Mouse (Mus musculus): Measurements from ENCODE around the gene Sh3pxd2b. TPM values are rescaled to one million over a fixed set of nuclear protein-coding genes. Genes with fewer than 3 reads are reported as not detected.

Gene Sh3pxd2b
- polyA plus RNA-seq, 1 experiment from 2014 or later: 23.7 TPM

GRCm38 (mm10) chr11:32374027-32374589 is 26.5 kb downstream of the Sh3pxd2b start:
- no peak overlapping the region for H3K4me3 ChIP-seq (ENCODE audit: low read depth, low read length)
- no peaks in the 10 kb centered on the region for H3K4me1 ChIP-seq (ENCODE audit: control insufficient read depth, insufficient read depth, low read length)
- ATAC-seq (ENCODE audit: insufficient read depth, low FRiP score, low TSS enrichment) (no peak), DNase-seq (ENCODE audit: low spot score) (no peak)
- no peaks in the 10 kb centered on the region for H3K9me3 ChIP-seq (ENCODE audit: control insufficient read depth, low read length)
- no peak overlapping the region for H3K9ac ChIP-seq (ENCODE audit: low read length)
- no peaks in the 10 kb centered on the region for H3K27me3 ChIP-seq (ENCODE audit: control insufficient read depth, insufficient read depth, low read length)
- no peak overlapping the region for H3K4me2 ChIP-seq (ENCODE audit: low read depth)
- WGBS: 82% methylated on average over 9 of the region's 9 CpGs
- H3K27ac ChIP-seq (ENCODE audit: low read depth, low read length): no peak overlapping the region
- peaks cover 9% of the 10 kb centered on the region for H3K36me3 ChIP-seq (ENCODE audit: control insufficient read depth, insufficient read depth, low read length)

- Histone ChIP-seq H3K27me3 (ENCODE audit: control insufficient read depth, insufficient read depth, low read length) (no peaks in the 10 kb centered on the region), H3K9ac (ENCODE audit: low read length) (no peak overlapping the region), H3K4me3 (ENCODE audit: low read depth, low read length) (no peak overlapping the region), H3K36me3 (ENCODE audit: control insufficient read depth, insufficient read depth, low read length) (peaks cover 9% of the 10 kb centered on the region), H3K27ac (ENCODE audit: low read depth, low read length) (no peak overlapping the region), H3K9me3 (ENCODE audit: control insufficient read depth, low read length) (no peaks in the 10 kb centered on the region), H3K4me2 (ENCODE audit: low read depth) (no peak overlapping the region), H3K4me1 (ENCODE audit: control insufficient read depth, insufficient read depth, low read length) (no peaks in the 10 kb centered on the region)
- ATAC-seq (ENCODE audit: insufficient read depth, low FRiP score, low TSS enrichment) (no peak), DNase-seq (ENCODE audit: low spot score) (no peak)
- WGBS: 86% methylated on average over 4 of the region's 4 CpGs
Measured at GRCm38 (mm10) chr11:32375104-32375535, 27.5 kb downstream of the Sh3pxd2b start.

- Histone ChIP-seq H3K4me1 (ENCODE audit: control insufficient read depth, insufficient read depth, low read length) (no peaks in the 10 kb centered on the region), H3K27ac (ENCODE audit: low read depth, low read length) (no peak overlapping the region), H3K36me3 (ENCODE audit: control insufficient read depth, insufficient read depth, low read length) (peaks cover 9% of the 10 kb centered on the region), H3K27me3 (ENCODE audit: control insufficient read depth, insufficient read depth, low read length) (no peaks in the 10 kb centered on the region), H3K4me3 (ENCODE audit: low read depth, low read length) (no peak overlapping the region), H3K9me3 (ENCODE audit: control insufficient read depth, low read length) (no peaks in the 10 kb centered on the region), H3K9ac (ENCODE audit: low read length) (no peak overlapping the region), H3K4me2 (ENCODE audit: low read depth) (no peak overlapping the region)
- 100% methylated on average over 1 of the region's 1 CpGs for WGBS
- DNase-seq (ENCODE audit: low spot score) (no peak), ATAC-seq (ENCODE audit: insufficient read depth, low FRiP score, low TSS enrichment) (no peak)
Measured at GRCm38 (mm10) chr11:32376086-32376485, 28.5 kb downstream of the Sh3pxd2b start.

- H3K9me3 ChIP-seq (ENCODE audit: control insufficient read depth, low read length): no peaks in the 10 kb centered on the region
- H3K4me1 ChIP-seq (ENCODE audit: control insufficient read depth, insufficient read depth, low read length): peaks cover 12% of the 10 kb centered on the region
- H3K27me3 ChIP-seq (ENCODE audit: control insufficient read depth, insufficient read depth, low read length): no peaks in the 10 kb centered on the region
- H3K9ac ChIP-seq (ENCODE audit: low read length): no peak overlapping the region
- H3K4me3 ChIP-seq (ENCODE audit: low read depth, low read length): no peak overlapping the region
- no peak overlapping the region for H3K27ac ChIP-seq (ENCODE audit: low read depth, low read length)
- ATAC-seq (ENCODE audit: insufficient read depth, low FRiP score, low TSS enrichment) (no peak), DNase-seq (ENCODE audit: low spot score) (no peak)
- H3K36me3 ChIP-seq (ENCODE audit: control insufficient read depth, insufficient read depth, low read length): peaks cover 5% of the 10 kb centered on the region
- H3K4me2 ChIP-seq (ENCODE audit: low read depth): no peak overlapping the region
Measured at GRCm38 (mm10) chr11:32379910-32380309, 32.3 kb downstream of the Sh3pxd2b start.

- no peaks in the 10 kb centered on the region for H3K36me3 ChIP-seq (ENCODE audit: control insufficient read depth, insufficient read depth, low read length)
- H3K4me1 ChIP-seq (ENCODE audit: control insufficient read depth, insufficient read depth, low read length): peaks cover 12% of the 10 kb centered on the region
- H3K27ac ChIP-seq (ENCODE audit: low read depth, low read length): peak overlapping the region; percentile 80
- no peak overlapping the region for H3K4me3 ChIP-seq (ENCODE audit: low read depth, low read length)
- no peak overlapping the region for H3K4me2 ChIP-seq (ENCODE audit: low read depth)
- H3K9me3 ChIP-seq (ENCODE audit: control insufficient read depth, low read length): no peaks in the 10 kb centered on the region
- WGBS: 14% methylated on average over 9 of the region's 10 CpGs
- ATAC-seq (ENCODE audit: insufficient read depth, low FRiP score, low TSS enrichment) (peak; percentile 74), DNase-seq (ENCODE audit: low spot score) (peak; percentile 59)
- H3K9ac ChIP-seq (ENCODE audit: low read length): peak overlapping the region; percentile 27
- H3K27me3 ChIP-seq (ENCODE audit: control insufficient read depth, insufficient read depth, low read length): no peaks in the 10 kb centered on the region
Measured at GRCm38 (mm10) chr11:32383341-32384134, 35.9 kb downstream of the Sh3pxd2b start.

GRCm38 (mm10) chr11:32384135-32384801 is 36.6 kb downstream of the Sh3pxd2b start:
- Histone ChIP-seq H3K9me3 (ENCODE audit: control insufficient read depth, low read length) (no peaks in the 10 kb centered on the region), H3K4me2 (ENCODE audit: low read depth) (no peak overlapping the region), H3K27ac (ENCODE audit: low read depth, low read length) (peak overlapping the region; percentile 80), H3K4me3 (ENCODE audit: low read depth, low read length) (no peak overlapping the region), H3K36me3 (ENCODE audit: control insufficient read depth, insufficient read depth, low read length) (no peaks in the 10 kb centered on the region), H3K4me1 (ENCODE audit: control insufficient read depth, insufficient read depth, low read length) (peaks cover 12% of the 10 kb centered on the region), H3K27me3 (ENCODE audit: control insufficient read depth, insufficient read depth, low read length) (no peaks in the 10 kb centered on the region), H3K9ac (ENCODE audit: low read length) (peak overlapping the region; percentile 27; the same call in 1 of the 2 replicates)
- WGBS: 57% methylated on average over 7 of the region's 7 CpGs
- ATAC-seq (ENCODE audit: insufficient read depth, low FRiP score, low TSS enrichment) (peak; percentile 32; the same call in 1 of the 2 replicates), DNase-seq (ENCODE audit: low spot score) (no peak)

GRCm38 (mm10) chr11:32386043-32386442 is 38.4 kb downstream of the Sh3pxd2b start:
- Histone ChIP-seq H3K4me2 (ENCODE audit: low read depth) (no peak overlapping the region), H3K4me3 (ENCODE audit: low read depth, low read length) (no peak overlapping the region), H3K27ac (ENCODE audit: low read depth, low read length) (no peak overlapping the region), H3K9ac (ENCODE audit: low read length) (no peak overlapping the region), H3K4me1 (ENCODE audit: control insufficient read depth, insufficient read depth, low read length) (peaks cover 12% of the 10 kb centered on the region), H3K36me3 (ENCODE audit: control insufficient read depth, insufficient read depth, low read length) (no peaks in the 10 kb centered on the region), H3K9me3 (ENCODE audit: control insufficient read depth, low read length) (no peaks in the 10 kb centered on the region), H3K27me3 (ENCODE audit: control insufficient read depth, insufficient read depth, low read length) (no peaks in the 10 kb centered on the region)
- ATAC-seq (ENCODE audit: insufficient read depth, low FRiP score, low TSS enrichment) (no peak), DNase-seq (ENCODE audit: low spot score) (no peak)
- 96% methylated on average over 2 of the region's 2 CpGs for WGBS

GRCm38 (mm10) chr11:32388064-32388463 is 40.4 kb downstream of the Sh3pxd2b start:
- Histone ChIP-seq H3K9ac (ENCODE audit: low read length) (no peak overlapping the region), H3K4me3 (ENCODE audit: low read depth, low read length) (no peak overlapping the region), H3K36me3 (ENCODE audit: control insufficient read depth, insufficient read depth, low read length) (peaks cover 3% of the 10 kb centered on the region), H3K9me3 (ENCODE audit: control insufficient read depth, low read length) (no peaks in the 10 kb centered on the region), H3K4me2 (ENCODE audit: low read depth) (no peak overlapping the region), H3K4me1 (ENCODE audit: control insufficient read depth, insufficient read depth, low read length) (peaks cover 8% of the 10 kb centered on the region), H3K27me3 (ENCODE audit: control insufficient read depth, insufficient read depth, low read length) (no peaks in the 10 kb centered on the region), H3K27ac (ENCODE audit: low read depth, low read length) (no peak overlapping the region)
- no peak for ATAC-seq (ENCODE audit: insufficient read depth, low FRiP score, low TSS enrichment)
- DNase-seq (ENCODE audit: low spot score): no peak
- 93% methylated on average over 2 of the region's 2 CpGs for WGBS

Measured in neural tube, embryonic 11.5 days (tissue).